Mouse (Mus musculus) C2C12 (cell line): ENCODE measurements around the gene Abhd12b. TPM values are rescaled to one million over a fixed set of nuclear protein-coding genes. Genes with fewer than 3 reads are reported as not detected.
"Not testable (repeated sequence)": the region's sequence is repeated elsewhere in the genome, so short reads cannot be mapped to it uniquely, and the experiment has no call there.

ENCODE experiments used
- H3K27me3 ChIP-seq: one replicate; pipeline ENCODE4 v1.6.1; 2011; ENCODE audit not compliant: control insufficient read depth, insufficient read depth, insufficient read length
- H3K36me3 ChIP-seq: one replicate; pipeline ENCODE4 v1.6.1; 2011; ENCODE audit not compliant: control insufficient read depth, insufficient read depth
- H3K4me3 ChIP-seq: one replicate; pipeline ENCODE4 v1.5.1; 2011; ENCODE audit warnings: mild to moderate bottlenecking, control low read depth; ENCODE audit not compliant: poor library complexity, insufficient read depth, severe bottlenecking
- H3K79me2 ChIP-seq: one replicate; pipeline ENCODE4 v1.6.1; 2011; ENCODE audit not compliant: control insufficient read depth, insufficient read depth
- H3K79me3 ChIP-seq: one replicate; pipeline ENCODE4 v1.6.1; 2011; ENCODE audit warnings: low read depth, control low read depth
- H3ac ChIP-seq: one replicate; pipeline ENCODE3; 2011; ENCODE audit warnings: low read depth; ENCODE audit not compliant: control insufficient read depth, insufficient read length
- CEBPB ChIP-seq: IDR thresholded peaks from one replicate; pipeline ENCODE4 v1.6.1; 2011; ENCODE audit warnings: low read depth, mild to moderate bottlenecking, control low read depth, moderate library complexity
- CTCF ChIP-seq: IDR thresholded peaks from one replicate; pipeline ENCODE4 v1.5.1; 2011; ENCODE audit not compliant: control insufficient read depth, insufficient read depth, insufficient read length
- FOSL1 ChIP-seq: IDR thresholded peaks from one replicate; pipeline ENCODE4 v1.8.0; 2011; ENCODE audit warnings: mild to moderate bottlenecking, low read length; ENCODE audit not compliant: poor library complexity, insufficient read depth, severe bottlenecking
- MAX ChIP-seq: IDR thresholded peaks from one replicate; pipeline ENCODE4 v1.6.1; 2011; ENCODE audit warnings: mild to moderate bottlenecking, control low read depth
- MYOD1 ChIP-seq: IDR thresholded peaks from one replicate; pipeline ENCODE4 v1.6.1; 2011; ENCODE audit warnings: low read depth; ENCODE audit not compliant: control insufficient read depth, insufficient read length
- MYOG ChIP-seq: IDR thresholded peaks from one replicate; pipeline ENCODE4 v1.6.1; 2011; ENCODE audit not compliant: control insufficient read depth, insufficient read length; ENCODE audit errors: extremely low read depth
- USF1 ChIP-seq: IDR thresholded peaks from one replicate; pipeline ENCODE4 v1.6.1; 2011; ENCODE audit warnings: low read depth, mild to moderate bottlenecking, control low read depth, moderate library complexity
- polyA plus RNA-seq: library from polyadenylated mRNA; unstranded; fragments of >200 nt; fragmentation: generic; extraction: Trizol; gene quantifications from one replicate; pipeline ENCODE4 v1.2.1, GENCODE M21; 2012; ENCODE audit warnings: missing spikeins

Abhd12b gene
- polyA plus RNA-seq, 1 experiment: not detected

DNA sequence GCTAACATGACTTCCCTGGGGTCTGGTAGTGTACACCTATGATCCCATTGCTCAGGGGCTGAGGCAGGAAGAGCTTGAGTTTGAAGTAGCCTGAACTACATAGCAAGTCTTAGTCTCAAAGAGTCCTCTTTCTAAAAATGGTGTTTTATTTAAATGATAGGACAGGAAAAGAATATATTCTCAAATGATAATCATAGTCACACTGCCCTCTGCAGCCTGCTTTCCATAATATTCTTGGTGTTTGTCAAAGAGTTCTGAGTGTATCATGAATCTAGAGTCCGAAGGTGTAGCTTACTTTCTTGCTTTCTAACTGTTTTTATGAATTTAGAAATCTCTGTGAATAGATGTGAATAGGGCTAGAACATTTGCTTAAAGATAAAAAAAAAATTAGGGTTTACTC is 16.0 kb downstream of the Abhd12b start:
- H3K4me3 ChIP-seq: no peak overlapping the region
- H3K79me2 ChIP-seq: no peaks in the 10 kb centered on the region
- TF ChIP-seq CTCF (no peak), USF1 (no peak), CEBPB (no peak), MYOD1 (no peak), FOSL1 (no peak), MYOG (no peak), MAX (no peak)
- peaks cover 12% of the 10 kb centered on the region for H3K27me3 ChIP-seq
- no peaks in the 10 kb centered on the region for H3K79me3 ChIP-seq
- no peak overlapping the region for H3ac ChIP-seq
- no peaks in the 10 kb centered on the region for H3K36me3 ChIP-seq

DNA sequence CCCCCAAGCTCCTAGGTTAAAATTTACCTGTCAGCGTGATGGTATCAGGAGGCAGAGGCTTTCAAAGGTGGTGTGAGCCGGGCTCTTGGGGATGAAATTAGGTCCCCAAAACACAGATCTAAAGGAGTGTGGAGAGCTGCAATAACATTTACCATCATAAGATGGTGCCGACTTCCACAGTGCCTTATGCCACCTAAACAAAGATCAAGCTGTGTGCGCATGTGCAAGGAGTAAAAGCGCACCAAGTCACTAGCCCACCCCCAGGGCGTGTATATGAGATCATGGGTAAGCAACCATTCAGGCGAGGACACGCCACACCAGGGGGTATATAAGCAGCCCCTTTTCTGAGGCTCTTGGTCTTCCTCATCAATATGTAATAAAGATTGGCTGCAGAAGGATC is 29.6 kb downstream of the Abhd12b start:
- H3ac ChIP-seq, H3K4me3 ChIP-seq, H3K79me3 ChIP-seq, H3K27me3 ChIP-seq, H3K79me2 ChIP-seq, H3K36me3 ChIP-seq: not testable (repeated sequence)

- TF ChIP-seq MAX (no peak), CTCF (no peak), FOSL1 (no peak), USF1 (no peak), CEBPB (no peak), MYOD1 (no peak), MYOG (no peak)
- Histone ChIP-seq H3K36me3 (no peaks in the 10 kb centered on the region), H3ac (no peak overlapping the region), H3K79me2 (no peaks in the 10 kb centered on the region), H3K79me3 (no peaks in the 10 kb centered on the region), H3K27me3 (peaks cover 6% of the 10 kb centered on the region), H3K4me3 (no peak overlapping the region)
These were observed 30.3 kb downstream of the Abhd12b start for GRCm38 (mm10) chr12:70184173-70184783.

DNA sequence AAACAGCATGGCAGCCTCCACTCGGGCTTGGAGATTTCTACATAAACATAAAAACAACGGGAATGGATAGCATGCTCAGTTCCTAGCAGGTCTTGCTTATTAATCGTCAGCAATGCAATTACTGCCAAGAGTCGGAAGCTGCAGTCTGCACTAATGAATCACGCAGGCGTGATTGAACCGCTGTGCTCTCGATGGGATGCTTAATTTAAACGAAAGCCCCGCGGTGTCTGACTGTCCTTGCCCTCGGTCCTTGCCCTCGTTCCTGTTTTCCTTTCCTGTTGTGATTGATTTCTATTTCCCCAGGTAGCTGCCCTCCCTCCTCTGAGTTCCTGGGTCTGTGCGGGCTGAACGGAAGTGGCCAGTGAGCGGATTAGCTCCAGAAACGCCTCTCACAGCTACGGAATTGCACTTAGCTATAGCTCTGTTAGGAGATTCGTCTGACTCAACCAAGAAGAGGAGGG is 38.4 kb downstream of the Abhd12b start:
- Histone ChIP-seq H3K79me2 (no peaks in the 10 kb centered on the region), H3ac (no peak overlapping the region), H3K79me3 (no peaks in the 10 kb centered on the region), H3K36me3 (no peaks in the 10 kb centered on the region), H3K4me3 (no peak overlapping the region), H3K27me3 (peaks cover 4% of the 10 kb centered on the region)
- TF ChIP-seq CTCF: no peak
- TF ChIP-seq MYOD1: no peak
- no peak for TF ChIP-seq CEBPB
- no peak for TF ChIP-seq MAX

DNA sequence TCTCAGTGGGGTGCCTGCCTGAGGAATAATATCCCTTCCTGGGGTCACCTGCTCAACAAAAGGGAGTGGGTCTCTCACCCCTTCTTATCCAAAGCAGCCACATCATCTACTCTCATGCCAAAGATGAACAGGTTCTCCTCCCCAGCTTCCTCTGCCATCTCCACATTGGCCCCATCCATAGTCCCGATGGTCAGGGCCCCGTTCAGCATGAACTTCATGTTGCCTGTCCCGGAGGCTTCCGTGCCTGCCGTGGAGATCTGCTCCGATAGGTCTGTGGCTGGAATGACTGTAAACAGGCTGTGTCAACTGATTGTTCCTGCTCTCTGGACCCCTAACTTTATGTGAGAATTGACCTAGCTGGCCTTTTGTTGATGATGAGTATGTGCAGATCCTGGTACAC is 41.5 kb downstream of the Abhd12b start:
- Histone ChIP-seq H3ac (no peak overlapping the region), H3K27me3 (peaks cover 13% of the 10 kb centered on the region), H3K79me3 (no peaks in the 10 kb centered on the region), H3K36me3 (no peaks in the 10 kb centered on the region), H3K4me3 (no peak overlapping the region), H3K79me2 (no peaks in the 10 kb centered on the region)
- TF ChIP-seq USF1 (no peak), MYOG (no peak), MYOD1 (no peak), CEBPB (no peak), FOSL1 (no peak), MAX (no peak)

GRCm38 (mm10) chr12:70196341-70196740 is 42.4 kb downstream of the Abhd12b start:
- H3K27me3 ChIP-seq: peaks cover 13% of the 10 kb centered on the region
- no peak overlapping the region for H3ac ChIP-seq
- no peaks in the 10 kb centered on the region for H3K79me3 ChIP-seq
- H3K4me3 ChIP-seq: no peak overlapping the region
- no peaks in the 10 kb centered on the region for H3K36me3 ChIP-seq
- TF ChIP-seq MAX: no peak
- no peak for TF ChIP-seq CEBPB
- no peak for TF ChIP-seq USF1
- no peak for TF ChIP-seq FOSL1
- TF ChIP-seq CTCF: no peak
- no peak for TF ChIP-seq MYOG
- TF ChIP-seq MYOD1: no peak
- H3K79me2 ChIP-seq: no peaks in the 10 kb centered on the region
